9 mouse cellular contexts compared by ENCODE assay signal in the genomic region with DNA sequence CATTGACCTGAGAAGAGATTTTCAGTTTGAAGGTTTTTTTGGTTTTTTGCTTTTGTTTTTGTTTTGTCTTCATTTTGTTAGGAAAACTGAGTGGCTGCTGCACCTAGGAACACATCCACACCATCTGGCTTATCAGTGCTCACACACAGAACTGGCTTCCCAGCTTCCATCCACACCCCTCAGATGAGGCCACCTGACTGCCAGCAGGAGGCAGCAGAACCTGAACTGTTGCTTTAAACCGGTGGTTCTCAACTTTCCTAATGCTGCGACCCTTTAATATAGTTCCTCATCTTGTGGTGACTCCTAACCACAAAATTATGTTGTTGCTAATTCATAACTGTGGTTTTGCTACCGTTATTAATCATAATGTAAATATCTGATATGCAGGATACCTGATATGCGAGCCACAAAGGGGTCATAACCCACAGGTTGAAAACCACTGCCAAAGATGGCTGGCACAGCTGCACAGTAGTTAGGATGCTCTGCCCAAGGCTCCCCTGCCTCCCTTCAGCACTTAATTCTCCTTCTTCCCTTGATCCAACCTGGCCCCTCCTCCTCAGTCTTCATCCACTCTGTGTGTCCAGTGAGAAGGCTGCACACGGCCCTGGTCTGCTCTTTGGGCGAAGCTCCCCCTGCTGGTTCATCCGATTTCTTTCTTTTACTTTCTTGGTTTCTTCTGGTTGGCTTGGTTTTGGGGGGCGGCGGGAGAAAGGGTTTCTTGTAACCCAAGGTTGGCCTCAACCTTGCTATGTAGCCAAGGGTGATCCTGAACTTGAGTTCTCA.
A peak's percentile ranks its signal among the peaks of the same experiment; 100 is the strongest.
DNase-seq lines count a peak whose midpoint lies in the region; ATAC-seq and TF ChIP-seq lines count a peak whose summit lies in the region.
"Had no signal": no experiment of that assay in that cellular context is flagged by ENCODE, and none has a peak within 500 bp of the region (broad histone marks: within the 10 kb centered on the region; RNA-seq: fewer than 3 reads in every experiment).

No protein-coding gene starts in this region.

- WGBS in intestine, embryonic 14.5 days: 71% methylated on average over 9 of the region's 9 CpGs
- 69% methylated on average over 9 of the region's 9 CpGs for WGBS in intestine, embryonic 16.5 days

- 0 out of 2 replicates have a peak, but pooled peaks have one; percentile 27 for ATAC-seq in intestine, embryonic 14.5 days (replicated peaks; ENCODE audit: low FRiP score, low TSS enrichment, low read depth)
- ATAC-seq in intestine, embryonic 16.5 days: no peak

- H3K4me2 ChIP-seq in intestine, embryonic 14.5 days (ENCODE audit: low read length): no peak overlapping the region
- no peak overlapping the region for H3K4me2 ChIP-seq in intestine, embryonic 16.5 days (ENCODE audit: low read depth, low read length)
- H3K4me2 ChIP-seq: embryonic facial prominence, embryonic 15.5 days; liver, embryonic 15.5 days had no signal

- no peak overlapping the region for H3K27ac ChIP-seq in intestine, embryonic 14.5 days (ENCODE audit: low read depth)
- no peak overlapping the region for H3K27ac ChIP-seq in intestine, embryonic 16.5 days (ENCODE audit: low read length)
- H3K27ac ChIP-seq in ES-Bruce4 (ENCODE audit: insufficient read depth, low read length): no peak overlapping the region
- no peak overlapping the region for H3K27ac ChIP-seq in bone marrow macrophage, adult 2 months (ENCODE audit: insufficient read depth, low read depth, low read length)
- H3K27ac ChIP-seq: embryonic facial prominence, embryonic 15.5 days; liver, embryonic 15.5 days had no signal

- no peak for TF ChIP-seq EP300 in ES-Bruce4 (IDR thresholded peaks at IDR 0.05; ENCODE audit: insufficient read depth, low read depth, low read length)

- no peak overlapping the region for H3K9ac ChIP-seq in intestine, embryonic 14.5 days (ENCODE audit: low read length)
- H3K9ac ChIP-seq in intestine, embryonic 16.5 days (ENCODE audit: low read depth, low read length): no peak overlapping the region
- H3K9ac ChIP-seq in ES-Bruce4 (ENCODE audit: low read depth, poor library complexity, severe bottlenecking): no peak overlapping the region
- H3K9ac ChIP-seq: embryonic facial prominence, embryonic 15.5 days; liver, embryonic 15.5 days had no signal

- no peaks in the 10 kb centered on the region for H3K36me3 ChIP-seq in intestine, embryonic 14.5 days (ENCODE audit: control insufficient read depth, insufficient read depth, low read length)
- H3K36me3 ChIP-seq in intestine, embryonic 16.5 days (ENCODE audit: control insufficient read depth, insufficient read depth, low read length): no peaks in the 10 kb centered on the region
- H3K36me3 ChIP-seq in ES-Bruce4 (ENCODE audit: control insufficient read depth, insufficient read depth, low read length, poor library complexity, severe bottlenecking): no peaks in the 10 kb centered on the region
- H3K36me3 ChIP-seq: embryonic facial prominence, embryonic 15.5 days; liver, embryonic 15.5 days had no signal

- TF ChIP-seq POLR2A in ES-Bruce4 (IDR thresholded peaks at IDR 0.05; ENCODE audit: insufficient read depth, low read length): no peak
- TF ChIP-seq POLR2A in bone marrow macrophage, adult 2 months (IDR thresholded peaks at IDR 0.05; ENCODE audit: borderline replicate concordance, low read depth, low read length): no peak

- no peaks in the 10 kb centered on the region for H3K27me3 ChIP-seq in intestine, embryonic 14.5 days (replicated peaks; ENCODE audit: control insufficient read depth, insufficient read depth, low read length)
- H3K27me3 ChIP-seq in intestine, embryonic 16.5 days (replicated peaks; ENCODE audit: control insufficient read depth, insufficient read depth, low read length): no peaks in the 10 kb centered on the region
- H3K27me3 ChIP-seq in ES-Bruce4 (ENCODE audit: control insufficient read depth, insufficient read depth, low read length, poor library complexity, severe bottlenecking): no peaks in the 10 kb centered on the region
- H3K27me3 ChIP-seq: embryonic facial prominence, embryonic 15.5 days had no signal

- no peak overlapping the region for H3K4me3 ChIP-seq in intestine, embryonic 14.5 days (ENCODE audit: low read depth, low read length)
- no peak overlapping the region for H3K4me3 ChIP-seq in intestine, embryonic 16.5 days (ENCODE audit: low read length)
- H3K4me3 ChIP-seq in ES-Bruce4 (ENCODE audit: low read depth, low read length): no peak overlapping the region
- H3K4me3 ChIP-seq in bone marrow macrophage, adult 2 months (ENCODE audit: insufficient read depth, low read length): no peak overlapping the region
- H3K4me3 ChIP-seq: embryonic facial prominence, embryonic 15.5 days; liver, embryonic 15.5 days had no signal

- TF ChIP-seq CTCF in ES-Bruce4 (IDR thresholded peaks at IDR 0.05; ENCODE audit: low read depth, low read length): peak; percentile 30
- TF ChIP-seq CTCF in bone marrow macrophage, adult 2 months (IDR thresholded peaks at IDR 0.05; ENCODE audit: low read depth, low read length): peak; percentile 11; the same call in 1 of the 2 replicates

- no peaks in the 10 kb centered on the region for H3K4me1 ChIP-seq in intestine, embryonic 14.5 days (replicated peaks; ENCODE audit: control insufficient read depth, insufficient read depth, low read length)
- no peaks in the 10 kb centered on the region for H3K4me1 ChIP-seq in intestine, embryonic 16.5 days (ENCODE audit: control insufficient read depth, insufficient read depth, low read length)
- H3K4me1 ChIP-seq in ES-Bruce4 (ENCODE audit: control insufficient read depth, insufficient read depth, low read length): no peaks in the 10 kb centered on the region
- no peaks in the 10 kb centered on the region for H3K4me1 ChIP-seq in bone marrow macrophage, adult 2 months (ENCODE audit: control insufficient read depth, insufficient read depth, low read length)
- H3K4me1 ChIP-seq: embryonic facial prominence, embryonic 15.5 days; liver, embryonic 15.5 days had no signal

- H3K9me3 ChIP-seq in intestine, embryonic 14.5 days (ENCODE audit: control insufficient read depth, low read length): no peaks in the 10 kb centered on the region
- H3K9me3 ChIP-seq in intestine, embryonic 16.5 days (ENCODE audit: control insufficient read depth, low read length): no peaks in the 10 kb centered on the region
- H3K9me3 ChIP-seq in ES-Bruce4 (replicated peaks; ENCODE audit: control insufficient read depth, insufficient read depth, low read length, poor library complexity, severe bottlenecking): peaks cover 19% of the 10 kb centered on the region
- H3K9me3 ChIP-seq: embryonic facial prominence, embryonic 15.5 days; liver, embryonic 15.5 days had no signal

- peak; percentile 57 for DNase-seq in intestine, embryonic 14.5 days (ENCODE audit: low spot score)
- DNase-seq in kidney, postnatal 25 days: peak; percentile 39 to 48
- DNase-seq in retina, postnatal 1 day: peak; percentile 68
- no peak for DNase-seq in right cerebral cortex, postnatal 10 days (ENCODE audit: low spot score in 2 of 2)

Comparison
In these comparisons a context has a peak if more than half of its experiments do, and no peak if none do; other contexts are left out.
1. DNase-seq: peak in intestine, embryonic 14.5 days (single experiment), kidney, postnatal 25 days (2 of 2) and retina, postnatal 1 day (single experiment); none in right cerebral cortex, postnatal 10 days (0 of 2).